Mouse (Mus musculus): ENCODE results near the gene Caprin1.

DNA sequence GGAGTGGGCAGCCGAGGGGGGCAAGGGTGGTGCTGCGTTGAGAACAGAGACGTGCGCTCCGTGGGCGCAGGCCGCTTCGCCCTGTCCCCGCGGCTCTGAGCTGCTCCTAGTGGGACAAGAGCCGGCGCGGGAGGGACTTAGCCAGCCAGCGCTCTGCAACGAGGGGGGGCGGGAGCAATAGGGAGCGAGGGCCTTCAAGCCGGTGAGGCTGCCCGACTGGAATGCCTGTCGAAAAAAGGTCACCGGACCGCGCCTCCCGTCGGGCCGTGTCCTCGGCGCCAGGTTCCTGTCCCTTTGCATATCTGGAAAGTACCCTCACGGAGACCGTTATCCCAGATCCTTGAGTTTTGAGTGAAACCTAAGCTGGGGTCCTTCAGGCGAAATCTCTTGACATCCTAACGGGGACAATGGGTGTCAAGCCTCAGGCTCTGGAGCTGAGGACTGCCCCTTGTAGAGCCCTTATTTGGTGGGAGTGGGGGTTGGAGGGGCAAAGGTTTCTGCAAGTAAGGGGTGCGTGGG lies at the start of gene Caprin1:
- TF ChIP-seq CTCF (IDR thresholded peaks at IDR 0.05; ENCODE audit: borderline replicate concordance, extremely low read depth, insufficient read depth, insufficient read length) = no peak
- TF ChIP-seq POLR2A (IDR thresholded peaks at IDR 0.05; ENCODE audit: borderline replicate concordance, extremely low read depth, insufficient read depth, insufficient read length, poor library complexity, severe bottlenecking) = peak; percentile 91

All from brain, embryonic 14.5 days (tissue).